In the genomic region with DNA sequence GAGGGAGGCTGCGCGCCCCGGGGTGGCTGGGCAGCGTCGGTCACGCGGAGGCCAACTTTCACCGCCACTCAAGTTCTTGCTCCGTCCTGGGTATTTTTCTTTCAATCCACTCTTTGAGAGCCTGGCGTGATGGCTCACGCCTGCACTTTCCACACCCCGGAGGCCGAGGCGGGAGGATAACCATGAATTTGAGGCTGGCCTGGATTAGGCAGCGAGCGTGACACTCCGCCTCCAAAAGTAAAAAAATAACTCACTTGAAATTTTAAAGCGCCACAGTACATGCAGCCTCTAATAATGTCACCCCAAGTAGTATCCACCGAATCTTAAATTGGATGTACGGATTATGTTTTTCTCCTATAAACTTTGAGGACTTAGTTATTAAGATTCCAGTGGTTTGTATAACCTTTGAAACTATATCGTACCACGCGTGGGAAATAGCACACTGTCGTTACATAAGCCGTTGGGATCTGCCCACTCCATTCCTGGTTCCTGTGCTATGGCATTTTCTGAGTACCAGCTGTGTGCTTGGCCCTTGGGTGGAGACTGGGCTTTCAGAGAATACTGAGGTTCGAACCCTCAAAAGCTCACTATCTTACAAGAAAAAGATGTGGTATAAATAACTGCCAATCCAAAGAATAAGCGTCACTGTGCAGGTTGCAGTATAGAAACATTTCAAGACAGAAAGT, we compare ENCODE assay signal across 7 mouse cellular contexts. TPM values are rescaled to one million over a fixed set of nuclear protein-coding genes. Genes with fewer than 3 reads are reported as not detected.
DNase-seq lines count a peak whose midpoint lies in the region; ATAC-seq and TF ChIP-seq lines count a peak whose summit lies in the region.

No protein-coding gene starts in this region.

- POLR2A ChIA-PET in Patski (lab: Charles Lee): no interaction called here

- CTCF ChIA-PET in Patski (lab: Charles Lee): no interaction called here

- no peak for TF ChIP-seq EP300 in liver, postnatal 0 days (IDR thresholded peaks at IDR 0.05; ENCODE audit: low read depth)

- peak overlapping the region; percentile 97 for H3K4me2 ChIP-seq in liver, postnatal 0 days (ENCODE audit: low read depth, low read length)
- H3K4me2 ChIP-seq in neural tube, embryonic 14.5 days (ENCODE audit: low read depth, low read length): peak overlapping the region; percentile 65

- no peaks in the 10 kb centered on the region for H3K9me3 ChIP-seq in liver, postnatal 0 days (ENCODE audit: low read length)
- no peaks in the 10 kb centered on the region for H3K9me3 ChIP-seq in neural tube, embryonic 14.5 days (ENCODE audit: control insufficient read depth, low read length)

- in situ Hi-C loops in Patski (cut with MboI; ENCODE audit: low pct_unique_long_range_greater_than_20kb): loop anchor here (25.0 kb wide), 1 partner anchor 633 kb away; no protein-coding TSS in a partner anchor

- peak; percentile 63 for ATAC-seq in Patski
- peak; percentile 15 for ATAC-seq in liver, postnatal 0 days
- ATAC-seq in neural tube, embryonic 14.5 days (ENCODE audit: low read depth): no peak

- H3K4me3 ChIP-seq in liver, postnatal 0 days (ENCODE audit: low read depth, low read length): peak overlapping the region; percentile 86
- H3K4me3 ChIP-seq in neural tube, embryonic 14.5 days (ENCODE audit: low read depth, low read length): peak overlapping the region; percentile 69

- H3K36me3 ChIP-seq in liver, postnatal 0 days (replicated peaks; ENCODE audit: insufficient read depth, low read length): peaks cover 6% of the 10 kb centered on the region; the same call in 1 of the 2 replicates
- H3K36me3 ChIP-seq in neural tube, embryonic 14.5 days (ENCODE audit: control insufficient read depth, insufficient read depth, low read length): no peaks in the 10 kb centered on the region

- TF ChIP-seq CTCF in Patski (IDR thresholded peaks at IDR 0.05): no peak
- TF ChIP-seq CTCF in liver, postnatal 0 days (IDR thresholded peaks at IDR 0.05; ENCODE audit: low read depth): no peak

- WGBS in liver, postnatal 0 days (ENCODE audit: insufficient replicate concordance): 3% methylated on average over 27 of the region's 27 CpGs
- WGBS in neural tube, embryonic 14.5 days: 8% methylated on average over 26 of the region's 27 CpGs

- peaks cover 19% of the 10 kb centered on the region for H3K4me1 ChIP-seq in liver, postnatal 0 days (ENCODE audit: insufficient read depth)
- H3K4me1 ChIP-seq in neural tube, embryonic 14.5 days (ENCODE audit: control insufficient read depth, insufficient read depth, low read length): peaks cover 16% of the 10 kb centered on the region

- peak overlapping the region; percentile 98 for H3K27ac ChIP-seq in liver, postnatal 0 days (ENCODE audit: low read depth)
- H3K27ac ChIP-seq in neural tube, embryonic 14.5 days (ENCODE audit: low read depth, low read length): peak overlapping the region; percentile 99

- DNase-seq in CD8-positive naive resting alpha-beta T cell, adult 2 months (ENCODE audit: low read depth in 2 of 2, low spot score in 2 of 2): peak; percentile 23 to 30
- no peak for DNase-seq in Patski (ENCODE audit: low read depth, low spot score)
- peak; percentile 56 for DNase-seq in embryo, embryonic 10.5 days (ENCODE audit: low spot score)
- DNase-seq in heart, adult 8-10 months (ENCODE audit: low spot score): peak; percentile 47
- DNase-seq in kidney, adult 8-10 months: peak; percentile 60 to 62
- no peak for DNase-seq in liver, postnatal 0 days

- no peaks in the 10 kb centered on the region for H3K27me3 ChIP-seq in Patski
- H3K27me3 ChIP-seq in liver, postnatal 0 days (ENCODE audit: insufficient read depth, low read length): no peaks in the 10 kb centered on the region
- H3K27me3 ChIP-seq in neural tube, embryonic 14.5 days (ENCODE audit: control insufficient read depth, insufficient read depth, low read length): no peaks in the 10 kb centered on the region

- peak overlapping the region; percentile 81 for H3K9ac ChIP-seq in liver, postnatal 0 days (replicated peaks)
- peak overlapping the region; percentile 93 for H3K9ac ChIP-seq in neural tube, embryonic 14.5 days (replicated peaks; ENCODE audit: low read depth, low read length)

RNA-seq across cellular contexts. Expression of gene Angel2, which starts 4.2 kb away (rescaled TPM):
- polyA plus RNA-seq in Patski (2021): 54.1 TPM
- 10 to 100 TPM; 24.0 to 30.2 (median 26.4) TPM for total RNA-seq in heart, adult 8-10 months (2022)
- 13.3 and 15.8 TPM in 2 replicates for polyA plus RNA-seq in liver, postnatal 0 days (2015; fragmentation: Nextera tagmentation; extraction: Ambion mirVana)
- polyA plus RNA-seq in neural tube, embryonic 14.5 days (2014; fragmentation: Nextera tagmentation; extraction: Ambion mirVana): 47.9 and 53.3 TPM in 2 replicates

RNA-seq across cellular contexts. Expression of gene Rps6kc1, which starts 17.6 kb away (rescaled TPM):
- 16.5 TPM for polyA plus RNA-seq in Patski (2021)
- total RNA-seq in heart, adult 8-10 months (2022): 10 to 100 TPM; 14.2 to 18.5 (median 17.0) TPM
- polyA plus RNA-seq in liver, postnatal 0 days (2015; fragmentation: Nextera tagmentation; extraction: Ambion mirVana): 2.9 and 3.9 TPM in 2 replicates
- 27.6 and 36.9 TPM in 2 replicates for polyA plus RNA-seq in neural tube, embryonic 14.5 days (2014; fragmentation: Nextera tagmentation; extraction: Ambion mirVana)

RNA-seq across cellular contexts. Expression of gene Vash2, which starts 49.9 kb away (rescaled TPM):
- 5.4 TPM for polyA plus RNA-seq in Patski (2021)
- total RNA-seq in heart, adult 8-10 months (2022): 1 to 10 TPM in 1 of 4 experiments, under 1 TPM in 3; 0.08 to 1.0 (median 0.27) TPM
- polyA plus RNA-seq in liver, postnatal 0 days (2015; fragmentation: Nextera tagmentation; extraction: Ambion mirVana): 0.27 and 0.31 TPM in 2 replicates
- 118 and 125 TPM in 2 replicates for polyA plus RNA-seq in neural tube, embryonic 14.5 days (2014; fragmentation: Nextera tagmentation; extraction: Ambion mirVana)

Comparison
In these comparisons a context has a peak if more than half of its experiments do, and no peak if none do; other contexts are left out.
1. DNase-seq: peak in CD8-positive naive resting alpha-beta T cell, adult 2 months (2 of 2), embryo, embryonic 10.5 days (single experiment), heart, adult 8-10 months (single experiment) and kidney, adult 8-10 months (2 of 2); none in Patski (single experiment) and liver, postnatal 0 days (single experiment).
2. RNA of gene Vash2, which starts 49.9 kb away (polyA plus RNA-seq): 118 to 125 TPM in neural tube, embryonic 14.5 days; 5.4 TPM in Patski (single experiment) and 0.27 to 0.31 TPM in liver, postnatal 0 days; every median in the first group is over 10 times any median in the second.